Mouse (Mus musculus) lung, postnatal 14 days (tissue): Measurements from ENCODE around the gene Apaf1.

Source experiments
- DNase-seq: peaks from one replicate; pipeline ENCODE4 v3.0.0; 2021

Apaf1 gene

GRCm38 (mm10) chr10:90970560-90970959 is 112.0 kb downstream of the Apaf1 start:
- DNase-seq = no peak

GRCm38 (mm10) chr10:90969355-90970174 is 113.0 kb downstream of the Apaf1 start:
- peak; percentile 7 for DNase-seq

- no peak for DNase-seq
Measured at GRCm38 (mm10) chr10:90968247-90968646, 114.3 kb downstream of the Apaf1 start.

- DNase-seq = no peak
Measured at GRCm38 (mm10) chr10:90966821-90967220, 115.7 kb downstream of the Apaf1 start.

GRCm38 (mm10) chr10:90965671-90966315 is 116.8 kb downstream of the Apaf1 start:
- DNase-seq = no peak

- DNase-seq = no peak
Measured at GRCm38 (mm10) chr10:90964511-90964910, 118.1 kb downstream of the Apaf1 start.

- no peak for DNase-seq
Measured at GRCm38 (mm10) chr10:90960374-90960773, 122.2 kb downstream of the Apaf1 start.

- no peak for DNase-seq
Measured at GRCm38 (mm10) chr10:90953821-90954220, 128.7 kb downstream of the Apaf1 start.

- no peak for DNase-seq
Measured at GRCm38 (mm10) chr10:90953103-90953709, 129.4 kb downstream of the Apaf1 start.

- DNase-seq = no peak
Measured at GRCm38 (mm10) chr10:90947608-90948373, 134.8 kb downstream of the Apaf1 start.

- DNase-seq = no peak
Measured at GRCm38 (mm10) chr10:90947043-90947442, 135.5 kb downstream of the Apaf1 start.

- DNase-seq = no peak
Measured at GRCm38 (mm10) chr10:90942001-90942700, 140.4 kb downstream of the Apaf1 start.

GRCm38 (mm10) chr10:90940521-90941520 is 141.7 kb downstream of the Apaf1 start:
- DNase-seq = no peak
